Mouse (Mus musculus) stomach, postnatal 0 days (tissue): ENCODE measurements around the gene Gm3435.
"Not testable (repeated sequence)": the region's sequence is repeated elsewhere in the genome, so short reads cannot be mapped to it uniquely, and the experiment has no call there.

Experiments used
- CTCF ChIP-seq: IDR thresholded peaks from 2 replicates; pipeline ENCODE4 v1.5.1; 2016; ENCODE audit warnings: antibody characterized with exemption, low read depth, mild to moderate bottlenecking, moderate library complexity
- EP300 ChIP-seq: optimal IDR thresholded peaks from 2 replicates; pipeline ENCODE3; 2016; ENCODE audit warnings: antibody characterized with exemption

GRCm38 (mm10) chr17:14968373-14968913 lies 41.5 kb upstream of the Gm3435 start:
- TF ChIP-seq CTCF, EP300: not testable (repeated sequence)
